Mouse (Mus musculus): ENCODE measurements around the gene Prom2. TPM values are rescaled to one million over a fixed set of nuclear protein-coding genes. Genes with fewer than 3 reads are reported as not detected.

The Prom2 gene
- polyA plus RNA-seq, 1 experiment from 2014 or later: not detected

DNA sequence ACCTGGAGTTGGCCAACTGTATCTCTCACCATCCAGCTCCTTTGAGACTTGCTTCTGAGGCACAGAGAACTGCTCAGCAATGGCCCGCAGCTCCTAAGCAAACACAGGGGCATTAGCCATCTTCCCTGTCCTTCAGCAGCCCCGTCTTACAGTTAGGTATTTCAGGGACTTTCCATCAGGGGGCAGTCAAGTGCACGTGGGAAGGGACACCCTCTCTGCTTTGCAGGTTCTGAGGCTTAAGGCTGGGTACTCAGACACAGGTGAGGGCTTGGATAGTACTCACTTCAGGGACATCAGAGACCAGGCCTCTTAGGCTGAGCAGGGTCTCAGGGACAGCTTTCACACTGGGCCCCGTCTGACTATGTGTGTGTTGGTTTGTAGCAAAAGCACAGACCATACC, 1.8 kb downstream of the Prom2 start:
- no peak for ATAC-seq (ENCODE audit: insufficient number of reproducible peaks, insufficient read depth, low FRiP score, low read depth)
- no peaks in the 10 kb centered on the region for H3K36me3 ChIP-seq (ENCODE audit: control insufficient read depth, insufficient read depth, low read length)
- peaks cover 74% of the 10 kb centered on the region for H3K27me3 ChIP-seq (ENCODE audit: control insufficient read depth, insufficient read depth, low read length)
- H3K9ac ChIP-seq (ENCODE audit: low read length): no peak overlapping the region
- H3K27ac ChIP-seq (replicated peaks in 1 of 2; ENCODE audit: control insufficient read depth in 1 of 2, insufficient read depth in 1 of 2, low read depth in 2 of 2, low read length in 2 of 2): no peak overlapping the region
- H3K9me3 ChIP-seq (ENCODE audit: control insufficient read depth, low read length): no peaks in the 10 kb centered on the region
- 0 out of 4 replicates have a peak, but pooled peaks cover 0 to 3% of the 10 kb centered on the region in 2 experiments for H3K4me1 ChIP-seq (ENCODE audit: control insufficient read depth in 2 of 2, insufficient read depth in 2 of 2, low read length in 2 of 2)
- 24% methylated on average over 4 of the region's 4 CpGs for WGBS
- no peak overlapping the region for H3K4me3 ChIP-seq (ENCODE audit: control insufficient read depth in 1 of 2, insufficient read depth in 1 of 2, low read depth in 1 of 2, low read length in 2 of 2)
- H3K4me2 ChIP-seq (ENCODE audit: low read length): no peak overlapping the region

DNA sequence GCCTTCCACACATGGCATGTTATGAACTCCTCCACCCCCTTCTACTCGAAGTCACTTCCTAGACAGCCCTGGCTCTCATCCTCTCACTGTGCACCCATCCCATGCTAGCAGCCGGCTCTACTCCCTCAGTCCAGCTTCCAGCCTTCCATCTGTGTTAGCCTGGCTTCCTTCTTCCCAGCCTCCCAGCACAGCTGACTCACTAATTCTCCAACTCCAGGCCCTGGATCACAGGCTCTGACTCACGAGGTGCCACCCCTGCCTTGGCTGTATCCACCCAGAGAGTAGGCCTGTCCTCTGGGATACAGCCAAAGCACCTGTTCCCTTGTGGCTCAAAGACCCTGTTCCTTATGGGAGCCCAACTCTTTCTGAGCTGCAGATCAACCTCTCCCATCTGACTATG, 3.7 kb downstream of the Prom2 start:
- H3K9me3 ChIP-seq (ENCODE audit: control insufficient read depth, low read length): no peaks in the 10 kb centered on the region
- no peak overlapping the region for H3K4me3 ChIP-seq (ENCODE audit: control insufficient read depth in 1 of 2, insufficient read depth in 1 of 2, low read depth in 1 of 2, low read length in 2 of 2)
- peaks cover 58% of the 10 kb centered on the region for H3K27me3 ChIP-seq (ENCODE audit: control insufficient read depth, insufficient read depth, low read length)
- H3K9ac ChIP-seq (ENCODE audit: low read length): no peak overlapping the region
- 0 out of 4 replicates have a peak, but pooled peaks cover 0 to 3% of the 10 kb centered on the region in 2 experiments for H3K4me1 ChIP-seq (ENCODE audit: control insufficient read depth in 2 of 2, insufficient read depth in 2 of 2, low read length in 2 of 2)
- ATAC-seq (ENCODE audit: insufficient number of reproducible peaks, insufficient read depth, low FRiP score, low read depth): no peak
- no peak overlapping the region for H3K27ac ChIP-seq (replicated peaks in 1 of 2; ENCODE audit: control insufficient read depth in 1 of 2, insufficient read depth in 1 of 2, low read depth in 2 of 2, low read length in 2 of 2)
- no peak overlapping the region for H3K4me2 ChIP-seq (ENCODE audit: low read length)
- 51% methylated on average over 3 of the region's 3 CpGs for WGBS
- no peaks in the 10 kb centered on the region for H3K36me3 ChIP-seq (ENCODE audit: control insufficient read depth, insufficient read depth, low read length)

DNA sequence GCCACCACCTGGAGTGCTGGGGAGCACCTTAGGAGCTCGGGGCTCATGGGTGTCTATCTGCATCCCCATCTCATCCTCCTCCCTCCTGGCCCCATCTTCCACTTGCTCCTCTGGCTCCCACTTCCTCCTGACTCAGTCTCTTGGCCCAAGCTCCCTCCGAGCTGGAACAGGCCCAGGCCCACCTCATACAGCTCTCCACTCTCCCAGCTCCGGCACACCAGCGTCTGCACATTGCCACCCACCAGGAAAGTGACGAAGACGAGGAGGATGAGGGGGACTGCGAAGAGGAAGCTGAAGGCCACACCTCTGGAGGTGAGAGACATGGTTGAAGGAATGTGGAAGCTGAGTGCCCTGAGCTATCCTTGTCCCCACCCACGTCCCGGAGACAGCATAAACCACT, 5.9 kb downstream of the Prom2 start:
- peaks cover 36% of the 10 kb centered on the region for H3K27me3 ChIP-seq (ENCODE audit: control insufficient read depth, insufficient read depth, low read length)
- no peak overlapping the region for H3K27ac ChIP-seq (replicated peaks in 1 of 2; ENCODE audit: control insufficient read depth in 1 of 2, insufficient read depth in 1 of 2, low read depth in 2 of 2, low read length in 2 of 2)
- no peaks in the 10 kb centered on the region for H3K36me3 ChIP-seq (ENCODE audit: control insufficient read depth, insufficient read depth, low read length)
- no peak overlapping the region for H3K9ac ChIP-seq (ENCODE audit: low read length)
- no peak overlapping the region for H3K4me2 ChIP-seq (ENCODE audit: low read length)
- H3K9me3 ChIP-seq (ENCODE audit: control insufficient read depth, low read length): no peaks in the 10 kb centered on the region
- H3K4me1 ChIP-seq (ENCODE audit: control insufficient read depth in 2 of 2, insufficient read depth in 2 of 2, low read length in 2 of 2): no peaks in the 10 kb centered on the region
- no peak overlapping the region for H3K4me3 ChIP-seq (ENCODE audit: control insufficient read depth in 1 of 2, insufficient read depth in 1 of 2, low read depth in 1 of 2, low read length in 2 of 2)
- WGBS: 64% methylated on average over 9 of the region's 9 CpGs
- no peak for ATAC-seq (ENCODE audit: insufficient number of reproducible peaks, insufficient read depth, low FRiP score, low read depth)

DNA sequence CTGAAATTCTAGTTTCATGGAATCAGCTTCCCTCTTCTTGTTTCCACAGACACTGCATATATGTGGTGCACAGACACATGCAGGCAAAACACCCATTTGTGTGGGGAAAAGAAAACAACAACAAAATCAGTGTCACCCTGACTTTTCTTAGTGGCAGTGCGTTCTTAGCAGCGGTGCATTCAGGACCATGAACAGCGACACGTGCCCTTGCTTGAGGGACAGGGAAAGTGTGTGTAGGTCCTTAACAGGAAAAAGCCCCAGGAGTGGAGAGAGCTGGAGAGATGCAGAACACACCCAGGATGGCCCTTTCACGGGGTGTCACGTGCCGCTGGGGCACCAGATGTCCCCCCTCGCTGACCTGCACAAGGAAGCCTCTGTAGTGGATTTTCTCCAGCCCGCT, 8.9 kb downstream of the Prom2 start:
- H3K9me3 ChIP-seq (ENCODE audit: control insufficient read depth, low read length): no peaks in the 10 kb centered on the region
- H3K4me3 ChIP-seq (ENCODE audit: control insufficient read depth in 1 of 2, insufficient read depth in 1 of 2, low read depth in 1 of 2, low read length in 2 of 2): no peak overlapping the region
- ATAC-seq (ENCODE audit: insufficient number of reproducible peaks, insufficient read depth, low FRiP score, low read depth): no peak
- H3K27me3 ChIP-seq (ENCODE audit: control insufficient read depth, insufficient read depth, low read length): peaks cover 8% of the 10 kb centered on the region
- no peak overlapping the region for H3K9ac ChIP-seq (ENCODE audit: low read length)
- 7% methylated on average over 9 of the region's 9 CpGs for WGBS
- no peaks in the 10 kb centered on the region for H3K36me3 ChIP-seq (ENCODE audit: control insufficient read depth, insufficient read depth, low read length)
- no peaks in the 10 kb centered on the region for H3K4me1 ChIP-seq (ENCODE audit: control insufficient read depth in 2 of 2, insufficient read depth in 2 of 2, low read length in 2 of 2)
- no peak overlapping the region for H3K27ac ChIP-seq (replicated peaks in 1 of 2; ENCODE audit: control insufficient read depth in 1 of 2, insufficient read depth in 1 of 2, low read depth in 2 of 2, low read length in 2 of 2)
- H3K4me2 ChIP-seq (ENCODE audit: low read length): no peak overlapping the region

DNA sequence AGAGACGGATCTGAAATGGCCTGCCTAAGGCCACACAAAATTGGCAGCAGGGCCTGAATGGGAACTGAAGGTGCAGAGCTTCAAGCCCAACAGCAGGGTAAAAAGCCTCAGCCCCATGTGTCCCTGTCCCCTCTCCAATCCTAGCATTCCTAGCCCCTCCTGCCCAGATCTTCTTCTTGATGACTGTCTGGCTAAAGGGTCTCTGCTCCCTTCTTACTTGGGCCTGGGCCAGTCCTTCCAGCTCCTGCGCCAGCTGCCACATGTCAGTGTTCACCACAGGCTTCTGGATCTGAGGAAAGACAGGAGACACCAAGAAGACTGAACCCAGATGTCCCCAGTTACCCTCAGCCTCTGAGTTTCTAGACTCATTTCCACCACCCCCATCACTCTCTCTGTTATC, 9.7 kb downstream of the Prom2 start:
- Histone ChIP-seq H3K4me2 (ENCODE audit: low read length) (no peak overlapping the region), H3K27me3 (ENCODE audit: control insufficient read depth, insufficient read depth, low read length) (peaks cover 4% of the 10 kb centered on the region), H3K27ac (replicated peaks in 1 of 2; ENCODE audit: control insufficient read depth in 1 of 2, insufficient read depth in 1 of 2, low read depth in 2 of 2, low read length in 2 of 2) (no peak overlapping the region), H3K4me3 (ENCODE audit: control insufficient read depth in 1 of 2, insufficient read depth in 1 of 2, low read depth in 1 of 2, low read length in 2 of 2) (no peak overlapping the region), H3K36me3 (ENCODE audit: control insufficient read depth, insufficient read depth, low read length) (no peaks in the 10 kb centered on the region), H3K4me1 (ENCODE audit: control insufficient read depth in 2 of 2, insufficient read depth in 2 of 2, low read length in 2 of 2) (no peaks in the 10 kb centered on the region), H3K9me3 (ENCODE audit: control insufficient read depth, low read length) (no peaks in the 10 kb centered on the region), H3K9ac (ENCODE audit: low read length) (no peak overlapping the region)
- 66% methylated on average over 2 of the region's 2 CpGs for WGBS
- ATAC-seq (ENCODE audit: insufficient number of reproducible peaks, insufficient read depth, low FRiP score, low read depth): no peak

DNA sequence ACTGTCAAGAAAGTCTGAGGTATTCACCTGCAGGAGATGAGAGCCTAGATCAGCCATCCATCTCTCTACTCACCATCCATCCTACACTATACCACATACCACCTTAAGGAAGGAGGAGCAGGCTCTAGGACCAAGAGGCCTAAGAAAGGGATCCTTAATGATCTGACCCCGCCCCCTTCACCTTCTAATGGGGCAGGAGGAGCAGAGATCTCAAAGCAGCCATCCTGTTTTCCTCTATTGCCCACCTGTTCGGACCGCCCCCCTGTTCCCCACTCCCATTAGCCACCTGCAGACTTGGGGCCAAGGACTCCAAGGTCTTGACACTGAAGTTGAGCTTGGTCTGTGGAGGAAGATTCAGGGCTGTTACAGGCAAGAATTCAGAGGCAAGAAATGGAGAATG, 10.8 kb downstream of the Prom2 start:
- H3K4me1 ChIP-seq (ENCODE audit: control insufficient read depth in 2 of 2, insufficient read depth in 2 of 2, low read length in 2 of 2): no peaks in the 10 kb centered on the region
- no peak overlapping the region for H3K4me3 ChIP-seq (ENCODE audit: control insufficient read depth in 1 of 2, insufficient read depth in 1 of 2, low read depth in 1 of 2, low read length in 2 of 2)
- 55% methylated on average over 3 of the region's 3 CpGs for WGBS
- H3K9me3 ChIP-seq (ENCODE audit: control insufficient read depth, low read length): no peaks in the 10 kb centered on the region
- no peaks in the 10 kb centered on the region for H3K36me3 ChIP-seq (ENCODE audit: control insufficient read depth, insufficient read depth, low read length)
- no peak overlapping the region for H3K4me2 ChIP-seq (ENCODE audit: low read length)
- H3K27me3 ChIP-seq (ENCODE audit: control insufficient read depth, insufficient read depth, low read length): no peaks in the 10 kb centered on the region; the same call in none of the 2 replicates
- H3K27ac ChIP-seq (replicated peaks in 1 of 2; ENCODE audit: control insufficient read depth in 1 of 2, insufficient read depth in 1 of 2, low read depth in 2 of 2, low read length in 2 of 2): no peak overlapping the region
- H3K9ac ChIP-seq (ENCODE audit: low read length): no peak overlapping the region
- ATAC-seq (ENCODE audit: insufficient number of reproducible peaks, insufficient read depth, low FRiP score, low read depth): no peak

DNA sequence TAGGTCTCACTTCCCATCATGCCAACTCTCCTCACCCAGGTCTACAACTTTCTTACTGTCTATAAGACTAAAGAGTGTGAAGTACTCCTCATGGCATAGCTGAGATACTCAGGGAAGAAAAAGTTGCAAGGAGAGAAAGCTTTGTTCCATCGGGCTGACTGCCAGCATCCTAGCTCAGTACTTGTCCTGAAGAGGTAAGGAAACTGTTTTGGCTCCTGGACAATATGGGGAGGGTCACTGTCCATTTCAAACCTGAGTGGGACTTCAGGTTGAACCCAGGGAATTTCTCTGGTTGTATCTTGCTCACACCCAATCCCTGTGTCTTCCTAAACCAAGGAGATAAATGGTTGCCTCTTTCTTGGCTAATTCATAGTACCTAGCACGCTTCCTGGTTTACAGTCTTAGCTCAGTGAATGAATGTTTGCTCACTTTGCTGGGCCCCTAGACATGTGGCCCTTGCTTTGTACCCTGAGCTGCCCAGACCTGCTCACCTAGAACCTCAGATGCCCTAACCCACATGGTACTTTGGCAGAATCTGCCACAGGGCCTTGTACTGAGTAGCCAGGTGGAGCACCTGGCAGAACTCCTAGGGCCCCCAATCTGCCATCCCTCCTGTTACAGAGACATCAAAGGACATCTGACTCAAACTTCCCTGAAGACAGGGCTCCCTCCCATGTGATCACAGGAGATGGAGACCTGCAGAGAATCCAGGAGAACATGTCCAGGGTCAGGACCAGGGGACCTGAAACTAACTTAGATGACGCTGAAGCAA, 16.1 kb downstream of the Prom2 start:
- no peak for ATAC-seq (ENCODE audit: insufficient number of reproducible peaks, insufficient read depth, low FRiP score, low read depth)
- Histone ChIP-seq H3K9ac (ENCODE audit: low read length) (no peak overlapping the region), H3K36me3 (ENCODE audit: control insufficient read depth, insufficient read depth, low read length) (no peaks in the 10 kb centered on the region), H3K27ac (replicated peaks in 1 of 2; ENCODE audit: control insufficient read depth in 1 of 2, insufficient read depth in 1 of 2, low read depth in 2 of 2, low read length in 2 of 2) (no peak overlapping the region), H3K27me3 (ENCODE audit: control insufficient read depth, insufficient read depth, low read length) (0 out of 2 replicates have a peak, but pooled peaks cover 7% of the 10 kb centered on the region), H3K4me2 (ENCODE audit: low read length) (no peak overlapping the region), H3K4me1 (ENCODE audit: control insufficient read depth in 2 of 2, insufficient read depth in 2 of 2, low read length in 2 of 2) (peaks cover 3 to 7% of the 10 kb centered on the region in 2 experiments; a peak in 3 of 4 replicates), H3K9me3 (ENCODE audit: control insufficient read depth, low read length) (no peaks in the 10 kb centered on the region), H3K4me3 (ENCODE audit: control insufficient read depth in 1 of 2, insufficient read depth in 1 of 2, low read depth in 1 of 2, low read length in 2 of 2) (no peak overlapping the region)
- 63% methylated on average over 3 of the region's 3 CpGs for WGBS
